Mouse (Mus musculus) liver, adult 2 months (tissue): ENCODE results near the gene Tbc1d10c.

Source experiments
- CTCF ChIP-seq: fragments of 200-500 bp; IDR thresholded peaks from 2 replicates; pipeline ENCODE4 v1.5.1; 2011; ENCODE audit warnings: low read depth, low read length, control low read depth
- POLR2A ChIP-seq: fragments of 200-500 bp; IDR thresholded peaks from 2 replicates; pipeline ENCODE4 v1.6.1; 2011; ENCODE audit warnings: low read length, control low read depth; ENCODE audit not compliant: insufficient read depth; ENCODE audit errors: extremely low read depth

DNA sequence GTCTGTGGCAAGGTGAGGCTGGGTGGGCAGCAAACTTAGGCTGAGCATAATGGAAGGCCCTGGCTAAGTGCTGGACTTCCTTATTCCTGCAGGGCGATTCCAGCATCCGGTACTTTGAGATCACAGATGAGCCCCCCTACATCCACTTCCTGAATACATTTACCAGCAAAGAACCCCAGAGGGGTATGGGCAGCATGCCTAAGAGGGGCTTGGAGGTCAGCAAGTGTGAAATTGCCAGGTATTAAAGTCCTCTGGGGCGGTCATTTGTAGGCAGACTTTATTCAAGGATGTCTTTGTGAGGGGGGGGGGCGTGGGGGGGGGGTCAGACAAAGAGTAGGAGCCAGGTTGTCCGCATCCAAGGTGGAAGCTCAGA, 39.6 kb downstream of the Tbc1d10c start:
- TF ChIP-seq CTCF (no peak), POLR2A (no peak)
